Mouse (Mus musculus): Measurements from ENCODE around the gene Atp2c2.

Atp2c2 gene

GRCm38 (mm10) chr8:119699549-119700134 is at the start of gene Atp2c2:
TSS of gene Atp2c2 (plus strand) at chr8:119700009.
- DNase-seq (ENCODE audit: low spot score in 2 of 2), result no peak

- no peak for DNase-seq (ENCODE audit: low spot score in 2 of 2)
Measured at GRCm38 (mm10) chr8:119651324-119651723, 48.5 kb upstream of the Atp2c2 start.

GRCm38 (mm10) chr8:119656709-119657464 is 42.9 kb upstream of the Atp2c2 start:
- DNase-seq (ENCODE audit: low spot score in 2 of 2), result no peak

GRCm38 (mm10) chr8:119661081-119661480 is 38.7 kb upstream of the Atp2c2 start:
- peak in 1 of 2 experiments; percentile 9 for DNase-seq (ENCODE audit: low spot score in 2 of 2)

GRCm38 (mm10) chr8:119661892-119662291 is 37.9 kb upstream of the Atp2c2 start:
- no peak for DNase-seq (ENCODE audit: low spot score in 2 of 2)

GRCm38 (mm10) chr8:119663440-119663839 is 36.4 kb upstream of the Atp2c2 start:
- no peak for DNase-seq (ENCODE audit: low spot score in 2 of 2)

GRCm38 (mm10) chr8:119665270-119665669 is 34.5 kb upstream of the Atp2c2 start:
- DNase-seq (ENCODE audit: low spot score in 2 of 2), result no peak

GRCm38 (mm10) chr8:119666219-119666951 is 33.4 kb upstream of the Atp2c2 start, which contains the start of gene Wfdc1:
TSS of gene Wfdc1 (plus strand) at chr8:119666365.
- no peak for DNase-seq (ENCODE audit: low spot score in 2 of 2)

- no peak for DNase-seq (ENCODE audit: low spot score in 2 of 2)
Measured at GRCm38 (mm10) chr8:119668447-119668846, 31.4 kb upstream of the Atp2c2 start.

GRCm38 (mm10) chr8:119669284-119669683 is 30.5 kb upstream of the Atp2c2 start:
- no peak for DNase-seq (ENCODE audit: low spot score in 2 of 2)

GRCm38 (mm10) chr8:119670419-119671091 is 29.3 kb upstream of the Atp2c2 start:
- DNase-seq (ENCODE audit: low spot score in 2 of 2), result no peak

GRCm38 (mm10) chr8:119673976-119674555 is 25.7 kb upstream of the Atp2c2 start:
- DNase-seq (ENCODE audit: low spot score in 2 of 2), result no peak

- DNase-seq (ENCODE audit: low spot score in 2 of 2), result no peak
Measured at GRCm38 (mm10) chr8:119675457-119675856, 24.4 kb upstream of the Atp2c2 start.

- DNase-seq (ENCODE audit: low spot score in 2 of 2), result peak; percentile 94 to 95
Measured at GRCm38 (mm10) chr8:119676389-119676788, 23.4 kb upstream of the Atp2c2 start.

- no peak for DNase-seq (ENCODE audit: low spot score in 2 of 2)
Measured at GRCm38 (mm10) chr8:119678138-119678843, 21.5 kb upstream of the Atp2c2 start.

- no peak for DNase-seq (ENCODE audit: low spot score in 2 of 2)
Measured at GRCm38 (mm10) chr8:119679184-119679583, 20.6 kb upstream of the Atp2c2 start.

GRCm38 (mm10) chr8:119690602-119691001 is 9.2 kb upstream of the Atp2c2 start:
- no peak for DNase-seq (ENCODE audit: low spot score in 2 of 2)

- no peak for DNase-seq (ENCODE audit: low spot score in 2 of 2)
Measured at GRCm38 (mm10) chr8:119691989-119692388, 7.8 kb upstream of the Atp2c2 start.

GRCm38 (mm10) chr8:119694696-119695095 is 5.1 kb upstream of the Atp2c2 start:
- no peak for DNase-seq (ENCODE audit: low spot score in 2 of 2)

GRCm38 (mm10) chr8:119697163-119697562 is 2.6 kb upstream of the Atp2c2 start:
- no peak for DNase-seq (ENCODE audit: low spot score in 2 of 2)

GRCm38 (mm10) chr8:119698960-119699359 is 849 bp upstream of the Atp2c2 start:
- peak; percentile 26 to 31 for DNase-seq (ENCODE audit: low spot score in 2 of 2)

Measured in right cerebral cortex, adult 2 months (tissue).